In genomic region chr7:127908656-127909055, GRCm38 (mm10) we compare ENCODE assay signal across 22 mouse cellular contexts. TPM values are rescaled to one million over a fixed set of nuclear protein-coding genes. Genes with fewer than 3 reads are reported as not detected.
"Had no signal": no experiment of that assay in that cellular context is flagged by ENCODE, and none has a peak within 500 bp of the region (broad histone marks: within the 10 kb centered on the region; RNA-seq: fewer than 3 reads in every experiment).

No protein-coding gene starts in this region.

- H3K9ac ChIP-seq: limb, embryonic 13.5 days; liver, embryonic 12.5 days; lung, embryonic 14.5 days had no signal

- ATAC-seq: liver, embryonic 12.5 days had no signal

- H3K27me3 ChIP-seq: limb, embryonic 13.5 days; liver, embryonic 12.5 days had no signal

- H3K4me2 ChIP-seq: limb, embryonic 13.5 days; liver, embryonic 12.5 days; lung, embryonic 14.5 days had no signal

- H3K4me3 ChIP-seq: layer of hippocampus, adult 2 months; limb, embryonic 13.5 days; liver, embryonic 12.5 days; midbrain, embryonic 10.5 days; myocyte had no signal

- H3K9me3 ChIP-seq: limb, embryonic 13.5 days; liver, embryonic 12.5 days; midbrain, embryonic 10.5 days had no signal

- DNase-seq: kidney, postnatal 10 days; kidney, postnatal 4 days; left cerebral cortex, postnatal 4 days; lung, embryonic 14.5 days; lung, postnatal 10 days; lung, postnatal 4 days; midbrain, embryonic 14.5 days; spleen, adult 18-20 months; thymus, adult 18-20 months; thymus, postnatal 14 days had no signal

- H3K27ac ChIP-seq: layer of hippocampus, adult 2 months; limb, embryonic 13.5 days; liver, embryonic 12.5 days; midbrain, embryonic 10.5 days had no signal

RNA-seq across cellular contexts. Expression of gene Gm21974, which starts 13.4 kb away (rescaled TPM):
- total RNA-seq: layer of hippocampus, adult 2 months; layer of hippocampus, postnatal 10 days; left cerebral cortex, postnatal 10 days; left cerebral cortex, postnatal 4 days; megakaryocyte, adult 5-6 weeks; neutrophil, adult 5-6 weeks had no signal
- polyA plus RNA-seq: limb, embryonic 13.5 days; liver, embryonic 12.5 days; liver, embryonic 16.5 days; lung, embryonic 14.5 days; midbrain, embryonic 10.5 days; midbrain, embryonic 14.5 days; myocyte; neural tube, embryonic 11.5 days; stomach, embryonic 14.5 days had no signal

RNA-seq across cellular contexts. Expression of gene Prss53, which starts 17.9 kb away (rescaled TPM):
- total RNA-seq: megakaryocyte, adult 5-6 weeks; neutrophil, adult 5-6 weeks had no signal
